Mouse (Mus musculus) neural tube, embryonic 14.5 days (tissue): ENCODE measurements around the gene Cux1. TPM values are rescaled to one million over a fixed set of nuclear protein-coding genes. Genes with fewer than 3 reads are reported as not detected.

ENCODE experiments used
- ATAC-seq: fragments of 200-750 bp; cut with Nextera tagmentation; 2 replicates; pipeline ENCODE4 v1.8.0; 2017; ENCODE audit warnings: low read depth, mild to moderate bottlenecking, moderate TSS enrichment, moderate library complexity
- H3K27ac ChIP-seq: fragments of 300-500 bp; sonication (generic); 2 replicates; pipeline ENCODE4 v1.5.1; 2014; ENCODE audit warnings: low read depth, mild to moderate bottlenecking, control low read depth, low read length, moderate library complexity, mixed read lengths
- H3K27me3 ChIP-seq: fragments of 300-500 bp; sonication (generic); 2 replicates; pipeline ENCODE4 v1.6.1; 2014; ENCODE audit warnings: low read length; ENCODE audit not compliant: control insufficient read depth, insufficient read depth
- H3K36me3 ChIP-seq: fragments of 300-500 bp; sonication (generic); 2 replicates; pipeline ENCODE4 v1.6.1; 2014; ENCODE audit warnings: low read length, mixed read lengths; ENCODE audit not compliant: control insufficient read depth, insufficient read depth
- H3K4me1 ChIP-seq: fragments of 300-500 bp; sonication (generic); 2 replicates; pipeline ENCODE4 v1.6.1; 2014; ENCODE audit warnings: low read length; ENCODE audit not compliant: control insufficient read depth, insufficient read depth
- H3K4me2 ChIP-seq: fragments of 300-500 bp; sonication (generic); 2 replicates; pipeline ENCODE4 v1.6.1; 2014; ENCODE audit warnings: mild to moderate bottlenecking, low read depth, low read length, control low read depth
- H3K4me3 ChIP-seq: fragments of 300-500 bp; sonication (generic); 2 replicates; pipeline ENCODE4 v1.5.1; 2014; ENCODE audit warnings: low read depth, low read length, control low read depth, mixed read lengths
- H3K9ac ChIP-seq: fragments of 300-500 bp; sonication (generic); replicated peaks from 2 replicates; pipeline ENCODE4 v1.6.1; 2014; ENCODE audit warnings: low read depth, mild to moderate bottlenecking, control low read depth, low read length, mixed read lengths
- H3K9me3 ChIP-seq: fragments of 300-500 bp; sonication (generic); 2 replicates; pipeline ENCODE4 v1.6.1; 2016; ENCODE audit warnings: low read length; ENCODE audit not compliant: control insufficient read depth
- WGBS: fragments of 180-500 bp; shearing (Covaris S2); extraction: QIAGEN DNeasy Blood & Tissue Kit; methylation state at CpG from one replicate; pipeline ENCODE4 v1.1.7; 2014; 5-methylcytosine and 5-hydroxymethylcytosine counted together
- polyA plus RNA-seq: library from polyadenylated mRNA; unstranded; fragments of >200 nt; fragmentation: Nextera tagmentation; extraction: Ambion mirVana; gene quantifications from 2 replicates; pipeline ENCODE4 v1.2.1, GENCODE M21; 2014

Cux1 gene
- polyA plus RNA-seq, 1 experiment from 2014 or later: 95.3 TPM

GRCm38 (mm10) chr5:136570171-136570570 is 2.9 kb upstream of the Cux1 start:
- Histone ChIP-seq H3K4me1 (peaks cover 9% of the 10 kb centered on the region; the same call in 1 of the 2 replicates), H3K4me2 (no peak overlapping the region), H3K4me3 (no peak overlapping the region), H3K36me3 (no peaks in the 10 kb centered on the region), H3K9ac (no peak overlapping the region), H3K27me3 (peaks cover 7% of the 10 kb centered on the region; the same call in 1 of the 2 replicates), H3K27ac (no peak overlapping the region), H3K9me3 (no peaks in the 10 kb centered on the region)
- ATAC-seq: no peak
- 51% methylated on average over 7 of the region's 7 CpGs for WGBS

- WGBS: under 1% methylated on average over 29 of the region's 36 CpGs
- ATAC-seq: no peak
Observed at GRCm38 (mm10) chr5:136568776-136569175, 1.5 kb upstream of the Cux1 start.

GRCm38 (mm10) chr5:136568026-136568765 is 906 bp upstream of the Cux1 start:
- H3K27me3 ChIP-seq: peaks cover 7% of the 10 kb centered on the region; the same call in 1 of the 2 replicates
- H3K36me3 ChIP-seq: no peaks in the 10 kb centered on the region
- H3K9ac ChIP-seq: peak overlapping the region; percentile 84; the same call in 1 of the 2 replicates
- H3K4me2 ChIP-seq: peak overlapping the region; percentile 98
- peak; percentile 4; the same call in 1 of the 2 replicates for ATAC-seq
- peaks cover 22% of the 10 kb centered on the region for H3K4me1 ChIP-seq
- H3K9me3 ChIP-seq: no peaks in the 10 kb centered on the region
- WGBS: under 1% methylated on average over 36 of the region's 36 CpGs
- H3K27ac ChIP-seq: no peak overlapping the region
- H3K4me3 ChIP-seq: peak overlapping the region; percentile 80

More at GRCm38 (mm10) chr5:136568776-136569175, 1.5 kb upstream of the Cux1 start:
- Histone ChIP-seq H3K4me1 (peaks cover 22% of the 10 kb centered on the region), H3K9me3 (no peaks in the 10 kb centered on the region), H3K27me3 (peaks cover 7% of the 10 kb centered on the region; the same call in 1 of the 2 replicates), H3K4me2 (peak overlapping the region; percentile 98), H3K4me3 (peak overlapping the region; percentile 80), H3K36me3 (no peaks in the 10 kb centered on the region), H3K9ac (0 out of 2 replicates have a peak overlapping the region, but pooled peaks have one; percentile 17), H3K27ac (no peak overlapping the region)

DNA sequence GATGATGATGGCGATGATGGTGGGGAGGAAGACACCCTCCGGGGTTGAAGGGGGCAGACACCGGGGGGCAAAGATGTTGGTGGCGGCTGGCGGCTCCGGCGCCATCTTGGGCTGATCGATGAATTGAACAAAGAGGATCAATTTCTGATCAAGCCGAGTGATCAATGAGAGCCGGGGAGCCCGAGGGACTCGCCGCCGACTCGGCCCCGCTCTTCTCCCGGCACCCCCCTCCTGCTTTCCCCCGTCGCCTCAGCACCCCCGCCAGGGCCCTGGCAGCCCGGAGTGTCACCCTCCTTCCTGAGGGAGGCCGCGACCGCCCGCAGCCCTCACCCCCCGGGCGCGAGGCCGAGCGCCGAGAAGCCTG is 496 bp downstream of the Cux1 start:
- Histone ChIP-seq H3K4me2 (peak overlapping the region; percentile 98), H3K9ac (peak overlapping the region; percentile 84), H3K4me3 (peak overlapping the region; percentile 80), H3K4me1 (peaks cover 22% of the 10 kb centered on the region), H3K27me3 (peaks cover 7% of the 10 kb centered on the region; the same call in 1 of the 2 replicates), H3K36me3 (no peaks in the 10 kb centered on the region), H3K9me3 (no peaks in the 10 kb centered on the region), H3K27ac (peak overlapping the region; percentile 91)
- 2% methylated on average over 29 of the region's 31 CpGs for WGBS
- peak; percentile 59 for ATAC-seq

GRCm38 (mm10) chr5:136566001-136566811 is 1.1 kb downstream of the Cux1 start:
- Histone ChIP-seq H3K27me3 (0 out of 2 replicates have a peak, but pooled peaks cover 7% of the 10 kb centered on the region), H3K4me1 (peaks cover 22% of the 10 kb centered on the region), H3K27ac (peak overlapping the region; percentile 91), H3K9ac (peak overlapping the region; percentile 84), H3K36me3 (no peaks in the 10 kb centered on the region), H3K9me3 (no peaks in the 10 kb centered on the region), H3K4me3 (peak overlapping the region; percentile 80), H3K4me2 (peak overlapping the region; percentile 98)
- ATAC-seq: peak; percentile 45
- 1% methylated on average over 58 of the region's 79 CpGs for WGBS

DNA sequence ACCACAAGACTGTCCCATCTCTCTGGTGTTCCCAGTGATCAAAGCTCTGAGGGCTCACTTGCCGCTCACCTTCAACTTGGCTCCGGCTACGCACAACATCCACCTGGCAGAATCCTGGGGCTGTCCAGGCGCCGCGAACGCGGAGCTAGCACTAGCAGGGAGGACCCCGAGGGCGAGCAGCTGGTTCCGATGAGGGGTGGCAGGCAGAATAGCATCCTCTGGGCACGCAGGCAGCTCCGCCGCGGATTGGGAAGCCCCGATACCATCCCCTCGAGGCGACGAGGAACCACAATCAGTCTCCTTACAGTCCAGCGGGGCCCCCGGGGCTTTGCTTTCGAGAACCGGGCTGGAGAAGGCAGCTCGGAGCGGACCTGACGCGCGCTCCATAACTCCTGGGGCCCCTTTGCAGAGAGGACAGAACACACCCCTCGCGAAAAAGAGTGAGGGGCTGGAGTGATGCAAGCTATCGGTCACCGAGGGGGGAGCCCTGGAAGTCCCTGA is 1.9 kb downstream of the Cux1 start:
- peak overlapping the region; percentile 98 for H3K4me2 ChIP-seq
- 0 out of 2 replicates have a peak, but pooled peaks cover 7% of the 10 kb centered on the region for H3K27me3 ChIP-seq
- under 1% methylated on average over 32 of the region's 32 CpGs for WGBS
- H3K4me3 ChIP-seq: peak overlapping the region; percentile 80
- no peaks in the 10 kb centered on the region for H3K9me3 ChIP-seq
- no peak; the same call in 1 of the 2 replicates for ATAC-seq
- peaks cover 22% of the 10 kb centered on the region for H3K4me1 ChIP-seq
- no peak overlapping the region for H3K27ac ChIP-seq
- H3K9ac ChIP-seq: peak overlapping the region; percentile 84
- no peaks in the 10 kb centered on the region for H3K36me3 ChIP-seq

DNA sequence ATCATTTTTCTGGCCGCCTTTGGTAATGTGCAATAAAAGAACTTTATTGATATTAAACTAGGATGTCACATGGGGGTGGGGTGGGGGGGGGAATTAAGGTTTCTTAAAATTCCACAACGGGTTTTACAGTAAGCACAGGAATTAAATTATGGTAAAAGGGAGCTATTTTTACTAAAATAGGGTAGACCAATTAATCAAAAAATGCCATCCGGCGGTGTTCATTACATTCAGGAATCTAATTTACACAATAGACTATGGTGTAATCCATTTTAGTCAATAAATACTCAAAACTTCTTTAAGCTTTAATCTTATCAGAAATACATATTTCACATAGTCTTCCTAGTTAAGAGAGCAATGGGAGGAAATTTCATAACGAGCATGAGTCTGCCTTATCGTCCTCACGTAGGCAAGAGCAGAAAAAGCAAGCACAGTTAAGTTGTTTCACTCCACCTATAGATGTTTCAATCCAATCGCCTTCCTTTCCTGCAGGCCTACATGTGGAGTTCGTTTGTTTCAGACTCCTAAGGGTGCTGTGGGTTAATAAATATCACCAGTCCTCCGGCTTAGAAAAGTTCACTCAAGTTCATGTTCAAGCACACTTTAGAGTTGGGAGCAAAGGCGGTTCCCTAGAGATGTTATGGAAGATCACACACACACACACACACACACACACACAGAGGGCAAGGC is 2.5 kb downstream of the Cux1 start:
- Histone ChIP-seq H3K4me3 (peak overlapping the region; percentile 80), H3K4me2 (peak overlapping the region; percentile 98), H3K36me3 (no peaks in the 10 kb centered on the region), H3K27me3 (0 out of 2 replicates have a peak, but pooled peaks cover 5% of the 10 kb centered on the region), H3K4me1 (peaks cover 22% of the 10 kb centered on the region), H3K27ac (no peak overlapping the region), H3K9ac (peak overlapping the region; percentile 84), H3K9me3 (no peaks in the 10 kb centered on the region)
- 40% methylated on average over 11 of the region's 11 CpGs for WGBS
- no peak for ATAC-seq

DNA sequence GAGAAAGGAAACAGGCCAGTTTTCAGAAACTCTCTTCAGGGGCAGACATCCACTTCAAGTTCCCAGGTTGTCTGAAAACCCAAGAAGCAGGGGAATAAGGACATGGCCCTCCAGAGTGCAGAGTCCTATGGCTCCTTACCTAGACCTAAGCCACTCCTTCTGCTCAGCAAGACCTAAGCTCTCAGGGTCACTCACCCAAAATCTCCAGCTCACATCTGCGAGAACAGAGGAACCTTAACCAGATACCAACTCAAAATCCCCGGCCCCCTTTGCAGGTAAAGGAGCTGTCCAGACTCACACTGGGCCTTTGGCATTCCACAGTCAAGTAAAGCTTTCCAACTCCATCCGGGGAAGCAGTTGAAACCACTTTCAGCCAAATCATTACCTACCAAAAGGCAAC is 3.3 kb downstream of the Cux1 start:
- Histone ChIP-seq H3K4me2 (no peak overlapping the region), H3K27me3 (0 out of 2 replicates have a peak, but pooled peaks cover 5% of the 10 kb centered on the region), H3K9ac (no peak overlapping the region), H3K36me3 (no peaks in the 10 kb centered on the region), H3K4me1 (peaks cover 22% of the 10 kb centered on the region), H3K9me3 (no peaks in the 10 kb centered on the region), H3K4me3 (no peak overlapping the region), H3K27ac (no peak overlapping the region)
- ATAC-seq: no peak
- 71% methylated on average over 3 of the region's 3 CpGs for WGBS
